Mouse (Mus musculus): ENCODE measurements around the gene Tor3a. TPM values are rescaled to one million over a fixed set of nuclear protein-coding genes. Genes with fewer than 3 reads are reported as not detected.

Gene Tor3a
- total and polyA plus RNA-seq, 3 experiments = 6.7 to 9.4 TPM; not detected in 1

GRCm38 (mm10) chr1:156652189-156652822 is 21.9 kb downstream of the Tor3a start:
- no peak for DNase-seq (ENCODE audit: low read depth, low spot score)
- Histone ChIP-seq H3K9ac (ENCODE audit: control insufficient read depth, low read depth, low read length, poor library complexity, severe bottlenecking) (no peak overlapping the region), H3K27ac (ENCODE audit: control insufficient read depth, low read depth, low read length) (no peak overlapping the region), H3K27me3 (ENCODE audit: control insufficient read depth in 1 of 2, insufficient read depth in 2 of 2, low read length in 2 of 2) (no peaks in the 10 kb centered on the region), H3K4me3 (ENCODE audit: control insufficient read depth in 1 of 2, insufficient read depth in 1 of 2, low read depth in 2 of 2, low read length in 2 of 2) (no peak overlapping the region), H3K36me3 (ENCODE audit: control insufficient read depth in 1 of 2, insufficient read depth in 2 of 2, low read length in 2 of 2) (peaks cover 4 to 9% of the 10 kb centered on the region in 2 experiments; a peak in 3 of 4 replicates), H3K4me1 (ENCODE audit: control insufficient read depth in 1 of 2, insufficient read depth in 2 of 2, low read length in 2 of 2) (peaks cover 0 to 6% of the 10 kb centered on the region in 2 experiments; a peak in 1 of 4 replicates), H3K79me2 (ENCODE audit: control insufficient read depth, insufficient read depth, low read length, poor library complexity) (no peaks in the 10 kb centered on the region), H3K9me3 (replicated peaks; ENCODE audit: insufficient read depth, low read length) (no peaks in the 10 kb centered on the region)
- no peak for TF ChIP-seq POLR2AphosphoS2 (IDR thresholded peaks at IDR 0.05; ENCODE audit: low read length)
- TF ChIP-seq MYC (IDR thresholded peaks at IDR 0.05; ENCODE audit: low read depth, low read length) = no peak
- TF ChIP-seq ETS1 (IDR thresholded peaks at IDR 0.05; ENCODE audit: low read depth, low read length) = no peak
- TF ChIP-seq ZC3H11A (IDR thresholded peaks at IDR 0.05; ENCODE audit: low read depth, low read length) = no peak
- no peak for TF ChIP-seq MEF2A (IDR thresholded peaks at IDR 0.05; ENCODE audit: extremely low read depth, insufficient replicate concordance, low read depth, low read length, poor library complexity, severe bottlenecking)
- no peak for TF ChIP-seq JUND (IDR thresholded peaks at IDR 0.05; ENCODE audit: low read depth, low read length)
- TF ChIP-seq ZNF384 (IDR thresholded peaks at IDR 0.05; ENCODE audit: low read depth, low read length) = no peak
- TF ChIP-seq MAFK (IDR thresholded peaks at IDR 0.05; ENCODE audit: borderline replicate concordance, low read depth, low read length) = no peak
- TF ChIP-seq TAL1 (IDR thresholded peaks at IDR 0.05; ENCODE audit: low read length) = no peak
- no peak for TF ChIP-seq MYB (IDR thresholded peaks at IDR 0.05; ENCODE audit: low read depth, low read length)
- no peak for TF ChIP-seq ELF1 (IDR thresholded peaks at IDR 0.05; ENCODE audit: low read depth, low read length)
- TF ChIP-seq MXI1 (IDR thresholded peaks at IDR 0.05; ENCODE audit: low read depth, low read length) = no peak

GRCm38 (mm10) chr1:156650631-156651030 is 23.5 kb downstream of the Tor3a start:
- Histone ChIP-seq H3K79me2 (ENCODE audit: control insufficient read depth, insufficient read depth, low read length, poor library complexity) (no peaks in the 10 kb centered on the region), H3K9me3 (replicated peaks; ENCODE audit: insufficient read depth, low read length) (no peaks in the 10 kb centered on the region), H3K36me3 (ENCODE audit: control insufficient read depth in 1 of 2, insufficient read depth in 2 of 2, low read length in 2 of 2) (peaks cover 4 to 9% of the 10 kb centered on the region in 2 experiments; a peak in 3 of 4 replicates), H3K9ac (ENCODE audit: control insufficient read depth, low read depth, low read length, poor library complexity, severe bottlenecking) (no peak overlapping the region), H3K4me3 (ENCODE audit: control insufficient read depth in 1 of 2, insufficient read depth in 1 of 2, low read depth in 2 of 2, low read length in 2 of 2) (no peak overlapping the region), H3K4me1 (ENCODE audit: control insufficient read depth in 1 of 2, insufficient read depth in 2 of 2, low read length in 2 of 2) (peaks cover 0 to 6% of the 10 kb centered on the region in 2 experiments; a peak in 1 of 4 replicates), H3K27me3 (ENCODE audit: control insufficient read depth in 1 of 2, insufficient read depth in 2 of 2, low read length in 2 of 2) (no peaks in the 10 kb centered on the region), H3K27ac (ENCODE audit: control insufficient read depth, low read depth, low read length) (no peak overlapping the region)
- no peak for TF ChIP-seq NRF1 (IDR thresholded peaks at IDR 0.05; ENCODE audit: insufficient read depth, low read depth, low read length, poor library complexity, severe bottlenecking)
- TF ChIP-seq USF1 (IDR thresholded peaks at IDR 0.05; ENCODE audit: low read depth, low read length) = no peak
- no peak for TF ChIP-seq CTCF (IDR thresholded peaks at IDR 0.05 in 2 of 3, conservative IDR thresholded peaks at IDR 0.05 in 1 of 3; ENCODE audit: control insufficient read depth in 1 of 3, insufficient read depth in 1 of 3, low read depth in 2 of 3, low read length in 3 of 3, poor library complexity in 1 of 3, severe bottlenecking in 1 of 3)
- no peak for TF ChIP-seq GABPA (IDR thresholded peaks at IDR 0.05; ENCODE audit: low read depth, low read length)
- TF ChIP-seq UBTF (IDR thresholded peaks at IDR 0.05; ENCODE audit: borderline replicate concordance, insufficient read depth, low read depth, low read length) = no peak
- TF ChIP-seq E2F4 (IDR thresholded peaks at IDR 0.05; ENCODE audit: borderline replicate concordance, low read depth, low read length) = no peak
- no peak for TF ChIP-seq MXI1 (IDR thresholded peaks at IDR 0.05; ENCODE audit: low read depth, low read length)
- TF ChIP-seq GATA1 (IDR thresholded peaks at IDR 0.05; ENCODE audit: low read depth, low read length) = no peak
- no peak for TF ChIP-seq HCFC1 (IDR thresholded peaks at IDR 0.05; ENCODE audit: low read depth, low read length)
- TF ChIP-seq USF2 (IDR thresholded peaks at IDR 0.05; ENCODE audit: borderline replicate concordance in 1 of 2, insufficient read depth in 1 of 2, low read depth in 1 of 2, low read length in 2 of 2) = no peak
- no peak for TF ChIP-seq KAT2A (conservative IDR thresholded peaks at IDR 0.05; ENCODE audit: low read depth, low read length)
- TF ChIP-seq MAX (IDR thresholded peaks at IDR 0.05; ENCODE audit: low read length) = no peak
- TF ChIP-seq CHD2 (IDR thresholded peaks at IDR 0.05; ENCODE audit: low read length) = no peak
- no peak for TF ChIP-seq TCF12 (IDR thresholded peaks at IDR 0.05; ENCODE audit: low read depth, low read length)
- no peak for TF ChIP-seq POLR2A (IDR thresholded peaks at IDR 0.05; ENCODE audit: control insufficient read depth in 1 of 2, insufficient read depth in 1 of 2, low read depth in 1 of 2, low read length in 2 of 2, poor library complexity in 1 of 2)
- TF ChIP-seq ETS1 (IDR thresholded peaks at IDR 0.05; ENCODE audit: low read depth, low read length) = no peak
- no peak for TF ChIP-seq CHD1 (IDR thresholded peaks at IDR 0.05; ENCODE audit: low read depth, low read length)
- DNase-seq (ENCODE audit: low read depth, low spot score) = no peak
